Mouse (Mus musculus) heart, postnatal 4 days (tissue): ENCODE results near the gene Ndufa11. TPM values are rescaled to one million over a fixed set of nuclear protein-coding genes. Genes with fewer than 3 reads are reported as not detected.

ENCODE experiments used
- DNase-seq: peaks from one replicate; pipeline ENCODE4 v3.0.0; 2021
- total RNA-seq, 2 experiments: library from RNA; stranded (reverse); gene quantifications; 2 replicates each; pipeline ENCODE4 v1.2.3; 2021

Ndufa11 gene
- total RNA-seq, 2 experiments from 2014 or later = 705 to 809 TPM

GRCm38 (mm10) chr17:56761077-56761476, 43.5 kb downstream of the Ndufa11 start:
- DNase-seq = no peak

GRCm38 (mm10) chr17:56761991-56762410, 44.4 kb downstream of the Ndufa11 start:
- DNase-seq = peak; percentile 91

DNA sequence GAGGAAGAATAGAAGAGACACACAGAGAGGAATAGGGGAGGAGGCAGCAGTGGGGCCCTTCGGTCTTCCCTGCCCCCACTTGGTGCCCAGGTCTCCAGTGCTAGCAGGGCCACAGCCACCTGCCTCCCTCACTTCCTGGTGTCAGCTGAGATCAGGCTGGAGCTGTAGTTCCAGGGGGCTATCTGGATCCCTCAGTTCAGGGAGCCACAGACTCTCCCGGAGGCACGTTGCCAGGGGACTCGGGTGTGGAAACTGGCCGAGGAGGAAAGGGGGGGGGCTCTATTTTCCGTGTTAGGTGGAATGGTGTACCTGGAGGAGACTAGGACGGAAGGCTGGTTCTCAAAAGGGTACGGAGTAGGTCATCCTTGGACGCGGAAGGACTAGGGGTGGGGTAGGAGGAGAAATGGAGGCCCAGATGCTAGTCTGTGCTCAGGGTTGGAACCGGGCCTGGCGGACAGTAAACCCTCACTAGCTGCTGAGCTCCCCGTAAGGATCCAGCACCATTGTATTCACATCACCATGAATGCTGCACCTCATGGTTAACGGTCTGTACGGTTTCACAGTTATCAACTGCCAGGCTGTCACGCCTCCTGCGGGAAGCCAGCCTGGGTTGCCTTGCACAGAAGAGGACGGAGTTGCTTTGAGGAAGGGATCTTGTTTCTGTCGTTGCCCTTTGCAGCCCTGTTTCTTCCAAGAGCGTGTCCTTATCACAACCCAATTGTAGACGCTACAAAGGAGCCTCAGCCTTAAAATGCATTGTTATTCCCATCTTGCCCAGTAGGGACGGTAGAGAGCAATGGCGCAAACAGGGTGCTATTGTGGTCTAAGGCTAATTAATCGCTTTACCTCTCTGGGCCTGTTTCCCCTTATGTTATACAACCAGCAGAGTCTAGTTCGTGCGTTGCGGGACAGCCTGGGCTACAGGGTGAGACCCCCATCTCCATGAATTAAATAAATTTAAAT, 45.5 kb downstream of the Ndufa11 start:
- DNase-seq = peak; percentile 72

DNA sequence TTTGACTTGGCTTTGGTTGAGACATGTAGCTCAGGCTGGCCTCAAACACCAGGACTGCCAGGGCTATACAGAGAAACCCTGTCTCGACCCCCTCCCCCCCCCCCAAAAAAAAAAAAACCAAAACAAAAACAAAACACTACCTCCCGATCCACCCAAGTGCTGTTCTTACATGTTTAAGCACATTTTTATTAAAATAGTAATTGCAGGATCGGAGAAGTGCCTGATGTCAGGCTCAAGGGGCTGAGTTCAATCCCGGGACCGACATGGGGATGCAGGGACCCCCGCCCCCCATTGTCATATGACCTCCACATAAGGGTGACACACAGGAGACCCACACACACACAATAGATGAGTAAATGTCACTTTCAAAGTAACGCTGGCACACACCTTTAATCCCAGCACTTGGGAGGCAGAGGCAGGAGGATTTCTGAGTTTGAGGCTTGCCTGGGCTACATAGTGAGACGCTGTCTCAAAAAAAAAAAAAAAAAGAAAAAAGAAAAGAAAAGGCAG, 46.2 kb downstream of the Ndufa11 start:
- no peak for DNase-seq

GRCm38 (mm10) chr17:56764474-56765354, 47.1 kb downstream of the Ndufa11 start, which contains the start of gene Dus3l:
Gene Dus3l (plus strand): TSS chr17:56764757.
- DNase-seq = peak; percentile 84

GRCm38 (mm10) chr17:56765431-56765830, 47.9 kb downstream of the Ndufa11 start:
- DNase-seq = no peak

GRCm38 (mm10) chr17:56766631-56767405, 49.3 kb downstream of the Ndufa11 start:
- DNase-seq = no peak

- DNase-seq = no peak
Measured at GRCm38 (mm10) chr17:56767531-56768135, 50.1 kb downstream of the Ndufa11 start.

DNA sequence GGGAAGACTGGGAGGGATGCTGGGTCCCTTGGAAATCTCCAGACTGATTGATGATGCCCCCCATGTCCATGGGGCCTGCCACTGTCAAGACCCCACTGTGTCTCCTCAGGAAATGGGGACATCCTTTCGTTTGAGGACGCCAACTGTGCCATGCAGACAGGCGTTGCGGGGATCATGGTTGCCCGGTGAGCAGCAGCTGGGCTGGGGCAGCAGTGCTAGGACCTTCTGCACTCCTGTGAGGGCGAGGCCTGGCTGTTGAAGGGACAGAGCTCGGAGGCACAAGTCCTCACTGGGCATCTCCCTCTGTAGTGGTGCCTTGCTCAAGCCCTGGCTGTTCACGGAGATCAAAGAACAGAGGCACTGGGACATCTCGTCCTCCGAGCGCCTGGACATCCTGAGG, 51.4 kb downstream of the Ndufa11 start:
- DNase-seq = no peak

- no peak for DNase-seq
Measured at GRCm38 (mm10) chr17:56769950-56770349, 52.4 kb downstream of the Ndufa11 start, which contains the start of gene Prr22. Gene Prr22 (plus strand): TSS chr17:56770250.

Other genes starting within 250 kb of the Ndufa11 start
- 100 to 1,000 TPM; 140 to 141 TPM for gene Ptprs, start 241.3 kb upstream of the Ndufa11 start, total RNA-seq
- gene Znrf4, start 205.3 kb upstream of the Ndufa11 start, total RNA-seq = not detected
- under 1 TPM; 0.54 to 0.71 TPM for gene Gm20219, start 163.4 kb upstream of the Ndufa11 start, total RNA-seq
- 10 to 100 TPM; 69.2 to 70.0 TPM for gene Safb2, start 133.2 kb upstream of the Ndufa11 start, total RNA-seq
- gene Safb, start 132.9 kb upstream of the Ndufa11 start, total RNA-seq = 10 to 100 TPM; 89.2 to 92.5 TPM
- gene 2410015M20Rik, start 108.0 kb upstream of the Ndufa11 start, total RNA-seq = 100 to 1,000 TPM; 295 to 325 TPM
- gene Rpl36, start 104.4 kb upstream of the Ndufa11 start, total RNA-seq = 100 to 1,000 TPM; 921 to 984 TPM
- 10 to 100 TPM; 89.0 to 90.5 TPM for gene Lonp1, start 90.9 kb upstream of the Ndufa11 start, total RNA-seq
- gene Catsperd, start 89.6 kb upstream of the Ndufa11 start, total RNA-seq = under 1 TPM; 0.17 to 0.20 TPM
- 10 to 100 TPM; 60.5 to 61.8 TPM for gene Ranbp3, start 44.5 kb upstream of the Ndufa11 start, total RNA-seq
- 1 to 10 TPM; 5.3 to 8.0 TPM for gene Vmac, start 255 bp downstream of the Ndufa11 start, total RNA-seq
- gene Nrtn, start 39.8 kb downstream of the Ndufa11 start, total RNA-seq = 10 to 100 TPM; 22.4 to 22.5 TPM
- 10 to 100 TPM; 22.8 to 23.5 TPM for gene Dus3l, start 47.0 kb downstream of the Ndufa11 start, total RNA-seq
- gene Prr22, start 52.5 kb downstream of the Ndufa11 start, total RNA-seq = under 1 TPM; 0.41 to 0.61 TPM
- gene Rfx2, start 113.2 kb downstream of the Ndufa11 start, total RNA-seq = 1 to 10 TPM; 8.1 to 9.3 TPM
- not detected for gene Acsbg2, start 156.7 kb downstream of the Ndufa11 start, total RNA-seq
- gene 1700061G19Rik, start 157.7 kb downstream of the Ndufa11 start, total RNA-seq = under 1 TPM; 0.16 to 0.21 TPM
- gene Mllt1, start 217.6 kb downstream of the Ndufa11 start, total RNA-seq = 10 to 100 TPM; 40.5 to 41.6 TPM